Mouse (Mus musculus) right cerebral cortex, postnatal 36 days (tissue): ENCODE data around the gene Aven.

ENCODE experiments used
- DNase-seq, 2 experiments: peaks; one replicate each; pipeline ENCODE4 v3.0.0; 2022; ENCODE audit warnings: low spot score in 2 of 2, mixed read lengths in 1 of 2

Gene Aven

DNA sequence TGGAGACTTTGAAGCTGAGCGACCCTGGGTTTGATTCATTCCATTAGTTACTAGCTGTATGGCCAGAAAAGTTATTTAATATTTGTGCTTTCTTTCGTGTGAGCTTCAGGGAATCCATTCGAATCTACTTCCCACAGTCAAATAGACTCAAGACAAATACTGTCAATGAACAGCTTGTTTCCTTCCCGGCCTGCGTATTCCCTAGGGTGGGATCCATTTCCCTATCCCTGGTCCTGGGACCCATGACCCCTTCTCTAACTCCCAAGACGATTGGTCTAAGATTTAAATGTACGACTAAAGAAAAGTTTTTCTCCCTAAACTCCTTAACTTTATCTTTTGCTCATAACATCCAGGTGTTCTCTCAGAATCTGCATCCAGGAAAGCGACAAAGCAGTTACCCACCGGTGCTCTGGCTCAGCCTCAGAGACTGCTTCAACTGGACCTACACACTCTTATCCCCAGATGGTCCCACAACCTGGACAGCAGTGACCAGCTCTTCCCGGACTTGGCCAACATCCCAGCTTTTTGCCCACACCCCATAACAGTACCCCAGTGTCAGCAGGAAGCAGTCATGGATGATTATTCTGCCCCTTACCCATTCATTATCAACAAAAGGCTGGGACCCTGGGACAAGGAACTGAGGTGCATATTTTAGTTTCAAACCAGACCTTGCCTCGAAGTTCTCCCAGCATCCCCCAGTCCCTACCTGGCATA, 2.1 kb upstream of the Aven start:
- DNase-seq = no peak

DNA sequence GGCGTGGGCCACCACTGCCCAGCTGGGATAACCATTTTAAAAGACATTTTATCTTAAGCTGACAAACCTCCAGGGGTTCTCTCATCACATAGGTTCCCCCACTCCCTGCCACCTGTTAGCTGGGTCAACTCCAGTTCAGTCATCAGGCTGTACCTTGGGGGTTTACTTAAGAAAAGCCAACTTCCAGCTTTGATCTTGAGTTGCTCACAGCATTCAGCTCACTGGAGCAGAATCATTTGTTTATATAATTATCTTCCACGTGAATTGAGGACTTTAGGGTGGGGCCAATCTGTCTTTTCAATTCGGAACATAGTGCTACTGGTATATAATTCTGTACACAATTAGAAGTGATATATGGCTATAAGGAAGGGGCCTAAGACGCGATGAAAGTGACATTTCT, 1.1 kb upstream of the Aven start:
- DNase-seq = no peak

DNA sequence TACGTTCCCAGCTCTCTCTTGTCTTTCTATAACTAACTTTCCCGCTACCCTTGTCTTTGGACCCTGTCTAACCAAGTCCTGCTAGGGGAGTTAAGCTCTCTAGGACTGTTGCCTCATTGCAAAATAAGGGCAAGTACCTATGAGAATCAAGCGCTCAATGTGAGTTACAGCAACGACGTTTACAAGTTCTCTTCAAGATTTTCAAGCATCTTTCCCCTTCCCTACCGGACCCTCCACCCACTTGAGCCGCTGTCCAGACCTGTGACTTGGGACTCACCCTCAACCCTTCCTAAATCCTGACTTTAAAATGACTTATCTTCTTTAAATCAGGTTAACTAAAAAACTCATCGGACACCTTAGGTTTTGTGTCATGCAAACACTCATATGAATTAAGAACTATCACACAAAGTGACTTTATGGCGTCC, 321 bp upstream of the Aven start:
- DNase-seq = no peak

DNA sequence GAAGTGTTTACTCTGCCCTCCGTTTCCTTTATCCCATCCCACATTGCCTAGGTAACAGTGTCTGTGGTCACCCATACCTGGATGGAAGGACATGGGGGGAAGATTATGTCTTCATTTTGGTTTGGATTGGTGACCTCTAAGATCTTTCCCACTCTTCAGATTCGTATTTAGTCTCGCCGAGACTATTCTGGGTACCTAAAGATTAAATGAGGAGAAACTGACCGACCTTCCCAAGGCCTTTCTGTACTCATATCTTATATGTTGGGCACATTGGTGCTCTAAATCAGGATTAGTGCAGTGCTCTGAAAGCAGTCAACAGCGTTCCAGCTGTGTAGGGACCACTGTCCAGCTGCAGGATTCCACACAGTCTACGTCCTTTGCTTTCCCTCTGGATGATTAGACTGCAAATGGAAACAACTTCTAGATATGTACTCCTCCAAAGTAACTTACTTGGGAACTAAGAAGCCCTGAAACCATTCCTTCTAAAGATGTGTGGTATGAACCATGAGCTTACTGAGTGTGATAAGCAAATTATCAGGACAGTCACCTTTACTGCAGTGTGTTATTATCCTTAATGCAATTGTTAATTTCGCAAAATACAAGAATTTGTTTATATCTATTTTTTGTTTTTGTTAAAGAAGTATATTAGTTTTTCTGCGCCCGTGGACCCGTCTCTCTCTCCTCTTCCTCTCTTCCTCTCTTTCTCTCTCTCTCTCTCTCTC, 936 bp downstream of the Aven start:
- no peak for DNase-seq

DNA sequence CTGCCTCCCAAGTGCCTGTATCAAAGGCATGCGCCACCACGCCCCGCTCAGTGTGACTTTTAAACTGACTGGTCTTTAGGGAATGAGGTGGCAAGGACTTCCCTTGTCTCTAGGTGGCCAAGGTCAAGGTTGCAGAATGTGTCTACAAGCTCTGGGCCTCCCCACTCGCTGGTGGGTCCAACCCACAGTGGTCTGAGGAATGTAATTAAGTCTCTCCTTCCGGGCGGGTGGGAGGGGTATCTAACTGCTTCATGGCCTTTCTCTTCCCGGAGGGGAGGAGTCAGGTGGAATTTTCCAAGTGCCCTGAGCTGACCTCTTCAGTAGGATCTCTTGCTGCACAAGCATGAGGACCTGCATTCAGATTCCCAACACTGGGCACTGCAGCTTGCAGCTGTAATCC, 5.1 kb downstream of the Aven start:
- DNase-seq = no peak

DNA sequence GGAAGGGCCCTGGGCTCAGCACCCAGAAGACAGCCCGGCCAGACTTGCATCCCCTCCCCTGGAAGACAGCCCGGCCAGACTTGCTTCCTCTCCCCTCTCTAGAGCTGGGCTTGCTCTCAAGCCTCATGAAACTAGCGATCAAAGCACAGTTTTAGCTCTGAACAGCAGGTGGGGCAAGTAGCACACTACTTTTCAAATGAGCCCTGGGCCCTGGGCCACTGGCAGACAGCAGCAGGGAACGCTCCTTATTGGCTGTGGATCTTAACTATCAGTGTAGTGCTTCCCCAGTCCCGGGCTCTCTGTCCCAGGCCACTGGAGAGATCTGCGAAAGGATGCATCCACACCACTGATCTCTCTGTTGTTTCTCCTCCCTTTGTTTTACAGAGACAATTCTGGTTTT, 8.4 kb downstream of the Aven start:
- DNase-seq = peak; percentile 60 to 70

DNA sequence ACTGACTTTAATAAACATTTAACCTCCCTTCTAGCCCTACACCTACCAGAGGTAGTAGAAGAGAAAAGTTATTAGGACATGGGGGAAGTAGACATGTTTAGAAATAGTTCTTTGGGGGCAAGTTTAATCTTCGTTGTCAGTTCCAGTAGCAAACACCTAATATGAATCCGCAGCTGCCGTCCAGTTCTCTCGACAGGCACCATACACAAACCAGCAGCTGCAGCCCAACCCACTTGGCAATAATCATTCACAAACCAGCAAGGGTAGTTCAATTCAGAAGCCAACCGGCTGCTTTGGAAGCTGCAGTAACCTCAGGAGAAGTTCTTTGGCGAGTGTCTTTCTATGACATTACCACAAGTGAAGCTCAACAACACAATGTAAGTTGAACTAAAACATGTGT, 11.2 kb downstream of the Aven start:
- DNase-seq = no peak

DNA sequence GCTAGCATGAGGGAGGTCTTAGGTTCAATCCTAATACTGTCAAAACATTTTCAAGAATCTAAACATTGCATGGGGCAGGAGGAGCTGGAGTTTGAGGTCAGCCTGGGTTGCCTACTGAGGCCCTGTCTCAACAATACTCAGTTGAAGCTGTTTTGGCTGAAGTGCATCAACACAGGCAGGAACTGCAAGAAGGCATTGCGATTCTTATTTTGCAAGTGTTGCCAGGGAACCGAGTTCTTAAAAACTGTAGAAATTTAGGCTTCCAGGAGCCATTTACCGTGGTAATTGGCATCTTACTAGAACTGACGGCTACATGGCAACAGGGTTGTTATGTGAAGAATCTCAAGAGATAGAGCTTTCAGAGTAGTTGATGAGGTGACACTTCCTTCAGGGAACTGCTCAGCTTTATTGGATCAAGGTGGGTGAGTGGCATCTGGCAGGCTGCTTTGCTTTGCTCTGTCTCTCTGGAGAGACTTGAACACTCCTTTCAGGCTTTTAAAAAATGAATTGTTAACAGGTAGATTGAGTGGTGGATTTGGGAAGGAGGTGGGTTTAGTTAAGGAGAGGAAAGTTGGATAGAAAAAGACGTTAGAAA, 14.2 kb downstream of the Aven start:
- no peak for DNase-seq

DNA sequence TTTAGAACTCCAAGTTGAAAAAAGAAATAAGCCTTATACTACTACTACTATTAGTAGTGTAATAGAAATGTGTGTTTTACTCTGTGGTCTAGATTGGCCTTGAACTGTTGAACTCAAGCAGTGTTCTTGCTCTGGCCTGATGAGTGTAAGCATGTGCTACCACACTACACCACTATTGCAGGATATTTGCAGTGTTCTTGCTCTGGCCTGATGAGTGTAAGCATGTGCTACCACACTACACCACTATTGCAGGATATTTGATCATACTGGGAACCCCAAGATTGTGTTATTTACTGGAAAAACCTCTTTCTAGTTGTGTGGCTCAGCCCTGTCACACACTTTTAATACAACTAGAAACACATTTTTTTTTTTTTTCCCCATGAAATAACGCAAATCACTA, 14.7 kb downstream of the Aven start:
- no peak for DNase-seq

DNA sequence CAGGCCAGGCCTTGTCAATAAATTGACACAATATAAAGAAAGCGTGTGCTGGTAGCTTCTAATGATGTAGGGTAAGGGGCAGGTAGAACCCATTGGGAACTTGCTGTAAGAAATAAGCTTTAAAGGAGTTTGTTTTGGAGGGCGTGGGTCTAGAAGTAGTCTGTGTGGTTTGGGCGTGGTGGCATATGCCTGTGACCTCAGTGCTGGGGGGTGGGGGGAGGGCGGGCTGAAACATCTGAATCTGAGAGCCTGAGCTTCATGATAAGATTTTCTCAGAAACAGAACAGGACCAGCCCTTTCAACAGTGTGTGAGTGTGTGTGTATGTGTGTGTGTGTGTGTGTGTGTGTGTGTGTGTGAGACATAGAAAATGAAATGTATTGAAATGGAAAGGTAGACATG, 17.4 kb downstream of the Aven start:
- no peak for DNase-seq

DNA sequence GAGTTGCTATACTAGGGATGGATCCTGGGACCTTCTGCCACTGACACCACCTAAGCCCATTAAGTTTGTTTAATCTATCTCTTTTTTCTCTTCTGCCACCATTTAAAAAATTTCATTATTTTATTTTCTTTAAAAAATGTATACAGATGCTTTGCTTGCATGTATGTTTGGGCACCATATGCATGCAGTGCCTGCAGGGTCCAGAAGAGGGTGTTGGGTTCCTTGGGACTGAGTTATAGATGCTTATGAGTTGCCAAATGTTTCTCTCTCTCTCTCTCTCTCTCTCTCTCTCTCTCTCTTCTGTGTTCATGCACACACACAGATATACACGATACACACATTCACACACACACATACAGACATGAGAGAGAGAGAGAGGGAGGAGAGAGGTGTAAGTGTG, 20.3 kb downstream of the Aven start:
- no peak for DNase-seq

DNA sequence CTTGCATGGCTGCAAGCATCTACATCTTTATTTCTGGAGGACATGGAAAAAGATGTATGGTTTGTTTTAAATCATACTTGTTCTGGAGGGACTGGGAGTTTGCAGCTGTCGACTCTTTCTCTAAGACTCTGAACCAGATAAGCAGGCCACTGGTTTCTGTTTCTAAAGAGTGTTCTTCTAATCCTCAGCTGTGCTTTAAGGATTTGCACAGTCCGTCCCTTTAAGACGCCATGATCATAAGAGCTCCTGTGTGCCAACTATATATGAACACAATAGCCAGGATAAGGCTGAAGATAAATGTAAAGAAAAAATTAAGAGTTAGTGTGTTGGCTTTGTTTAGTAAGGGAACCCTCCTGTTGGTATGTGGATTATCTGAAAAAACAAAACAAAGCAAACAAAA, 24.0 kb downstream of the Aven start:
- DNase-seq = no peak

DNA sequence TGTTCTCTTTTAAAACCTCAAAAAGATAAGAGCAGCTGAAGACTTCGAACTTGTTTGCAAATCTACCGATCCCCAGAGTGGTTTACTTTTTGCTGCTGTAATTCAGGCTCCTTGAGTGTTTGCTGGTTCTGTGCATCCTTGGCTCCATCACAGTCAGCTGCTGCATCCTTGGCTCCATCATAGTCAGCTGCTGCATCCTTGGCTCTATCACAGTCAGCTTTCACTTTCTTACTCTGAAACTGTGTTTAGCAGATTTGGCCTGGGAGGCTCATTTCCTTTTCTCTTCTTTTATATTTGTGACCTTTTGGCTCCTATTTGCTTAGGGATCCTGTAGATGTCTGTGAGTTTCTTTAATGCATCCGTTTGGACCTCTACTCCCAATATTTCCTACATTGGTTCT, 24.5 kb downstream of the Aven start:
- no peak for DNase-seq

DNA sequence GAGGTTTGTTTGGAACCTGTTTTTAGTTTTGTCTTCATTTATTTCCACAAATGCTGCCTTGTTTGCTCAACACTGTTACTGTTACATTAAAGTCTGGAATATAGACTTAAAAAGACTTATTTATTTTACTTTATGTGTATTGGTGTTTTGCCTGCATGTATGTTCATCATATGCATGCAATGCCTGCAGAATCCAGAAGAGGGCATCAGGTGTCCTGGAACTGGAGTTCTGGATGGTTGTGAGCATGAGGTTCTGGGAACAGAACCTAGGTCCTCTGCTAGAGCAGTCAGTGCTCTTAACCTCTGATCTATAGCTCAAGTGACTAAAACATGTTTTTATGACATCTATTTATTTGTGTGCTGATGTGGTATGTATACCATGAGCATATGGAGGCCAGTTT, 25.8 kb downstream of the Aven start:
- no peak for DNase-seq

DNA sequence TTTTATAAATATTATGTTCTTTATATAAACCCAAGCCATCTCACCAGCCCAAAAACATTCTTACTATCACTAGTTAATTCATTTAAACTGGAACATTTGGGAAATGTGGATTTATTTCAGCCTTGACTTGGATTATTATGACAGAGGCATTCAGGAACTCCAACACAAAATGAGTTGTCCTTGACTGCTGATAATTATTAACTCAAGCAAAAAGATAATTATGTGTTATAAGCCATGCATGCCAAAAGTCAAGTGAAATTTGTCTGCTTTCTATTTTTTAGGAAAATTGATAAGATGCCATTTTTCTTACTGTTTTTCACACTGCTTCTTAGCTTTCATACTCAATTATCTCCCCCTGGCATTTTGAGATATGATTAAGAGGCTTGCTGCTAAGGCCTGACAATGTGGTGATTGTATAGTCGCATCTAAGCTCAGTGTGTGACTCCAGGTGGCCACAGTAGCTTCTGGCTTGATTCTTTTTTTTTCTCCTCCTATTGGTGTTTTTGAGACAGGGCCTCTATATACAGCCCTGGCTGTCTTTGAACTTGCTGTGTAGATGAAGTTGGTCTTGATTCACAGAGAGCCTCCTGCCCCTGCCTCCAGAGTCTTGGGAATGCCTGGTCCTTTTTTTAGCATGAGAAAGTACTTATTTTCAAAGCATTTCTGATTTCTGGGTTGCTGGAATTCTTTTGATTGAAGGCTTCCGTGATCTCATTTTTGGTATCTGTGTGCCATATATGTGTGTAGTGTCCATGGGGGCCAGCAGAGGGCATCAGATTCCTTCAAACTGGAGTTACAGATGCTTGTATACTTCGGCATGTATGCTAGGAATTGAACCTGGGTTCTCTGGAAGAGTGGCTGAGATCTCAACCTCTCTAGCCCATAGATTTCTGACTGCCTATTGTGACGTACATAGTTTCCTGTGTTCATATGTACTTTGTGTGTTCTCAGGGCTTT, 28.0 kb downstream of the Aven start:
- DNase-seq = no peak

DNA sequence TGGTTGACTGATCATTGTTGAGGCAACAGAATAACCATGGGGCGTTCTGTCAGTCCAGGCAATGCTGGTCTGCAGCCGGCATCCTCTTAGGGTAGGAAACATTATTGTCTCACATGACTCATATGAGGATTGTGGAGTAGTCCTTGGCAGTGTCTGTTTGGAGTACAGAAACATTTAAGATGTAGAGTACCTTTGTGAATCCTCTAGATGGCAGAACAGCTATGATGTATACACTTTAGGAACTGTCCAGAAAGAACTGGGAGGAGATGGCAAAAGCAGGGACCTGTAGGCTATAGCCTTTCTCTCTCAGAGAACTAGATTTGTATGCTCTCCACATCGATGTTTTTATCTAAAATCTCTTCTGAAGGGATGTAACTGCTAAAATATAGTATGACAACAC, 34.2 kb downstream of the Aven start:
- DNase-seq = no peak

DNA sequence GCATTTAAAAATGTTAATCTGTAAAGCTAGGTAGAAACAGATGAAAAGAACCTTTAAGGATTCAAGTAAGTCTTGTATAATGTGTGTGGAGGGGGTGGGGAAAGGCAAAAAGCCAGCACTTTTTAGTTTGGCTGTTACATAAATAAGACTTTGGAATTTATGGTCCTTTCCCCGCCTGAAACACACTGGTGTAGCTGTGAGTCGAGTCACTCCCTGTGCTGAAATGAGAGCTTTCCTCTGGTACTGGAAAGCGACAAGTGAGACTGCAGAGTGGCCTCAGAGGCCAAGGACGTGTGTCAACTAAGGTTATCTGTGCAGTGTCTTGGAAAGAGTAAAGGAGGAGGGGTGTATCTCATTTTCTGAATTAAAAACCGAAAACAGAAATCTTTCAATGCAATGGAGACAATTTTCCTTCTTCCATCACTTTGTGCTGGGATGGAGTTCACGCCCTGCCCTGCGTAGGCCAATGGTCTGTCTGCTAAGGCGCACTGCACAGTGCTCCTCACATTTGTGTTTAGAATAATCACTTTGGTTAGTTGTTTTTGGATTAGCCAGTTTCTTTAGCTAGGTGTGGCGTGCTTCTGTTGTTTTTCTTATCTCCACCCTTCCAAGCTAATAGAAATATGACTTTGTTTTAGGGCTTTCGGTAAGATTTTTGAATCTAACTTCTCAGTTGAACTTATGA, 40.2 kb downstream of the Aven start:
- DNase-seq = no peak

DNA sequence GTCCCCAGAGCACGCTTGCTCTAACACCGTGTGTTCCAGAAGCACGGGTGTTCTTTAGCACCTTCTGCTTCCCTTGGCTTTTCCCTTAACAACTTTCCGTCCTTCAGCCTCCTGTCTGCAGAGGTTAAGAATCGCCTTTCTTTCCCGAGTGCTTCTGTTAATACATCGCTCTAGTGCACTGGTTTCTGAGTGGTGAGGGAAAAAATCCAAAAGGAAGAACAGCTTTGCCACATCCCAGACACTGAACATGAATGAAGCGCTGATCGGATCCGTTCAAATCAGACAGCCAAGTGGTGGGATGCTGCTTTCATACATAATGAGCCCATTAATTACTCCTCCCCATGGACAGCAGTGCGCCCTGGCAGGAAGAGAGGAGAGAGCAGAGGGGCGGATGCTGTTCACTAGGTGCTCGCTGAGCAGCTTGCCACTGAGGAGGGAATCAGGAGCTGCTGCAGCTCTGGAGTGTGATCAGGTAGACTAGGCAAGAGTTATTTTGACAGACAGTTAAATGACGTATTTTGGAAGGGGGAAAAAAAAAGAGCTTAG, 42.0 kb downstream of the Aven start:
- no peak for DNase-seq

DNA sequence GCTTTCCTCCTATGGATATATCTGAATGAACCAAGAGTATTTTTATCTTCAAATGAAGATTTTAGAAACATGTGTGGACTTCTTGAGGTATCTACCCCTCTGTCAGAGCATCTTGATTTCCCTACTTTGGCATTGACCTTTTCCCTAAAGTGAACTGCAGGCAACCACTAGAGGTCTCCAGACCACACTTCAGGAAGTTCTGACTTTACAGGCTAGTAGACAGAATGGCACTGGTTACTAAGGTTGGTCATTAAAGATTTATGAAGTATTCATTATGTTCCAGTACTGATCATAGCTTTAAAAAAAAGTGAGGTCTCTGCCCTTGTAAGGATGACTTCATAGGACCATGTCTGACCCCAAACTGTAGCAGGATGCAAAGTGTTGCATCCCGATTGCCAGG, 46.0 kb downstream of the Aven start:
- DNase-seq = no peak

DNA sequence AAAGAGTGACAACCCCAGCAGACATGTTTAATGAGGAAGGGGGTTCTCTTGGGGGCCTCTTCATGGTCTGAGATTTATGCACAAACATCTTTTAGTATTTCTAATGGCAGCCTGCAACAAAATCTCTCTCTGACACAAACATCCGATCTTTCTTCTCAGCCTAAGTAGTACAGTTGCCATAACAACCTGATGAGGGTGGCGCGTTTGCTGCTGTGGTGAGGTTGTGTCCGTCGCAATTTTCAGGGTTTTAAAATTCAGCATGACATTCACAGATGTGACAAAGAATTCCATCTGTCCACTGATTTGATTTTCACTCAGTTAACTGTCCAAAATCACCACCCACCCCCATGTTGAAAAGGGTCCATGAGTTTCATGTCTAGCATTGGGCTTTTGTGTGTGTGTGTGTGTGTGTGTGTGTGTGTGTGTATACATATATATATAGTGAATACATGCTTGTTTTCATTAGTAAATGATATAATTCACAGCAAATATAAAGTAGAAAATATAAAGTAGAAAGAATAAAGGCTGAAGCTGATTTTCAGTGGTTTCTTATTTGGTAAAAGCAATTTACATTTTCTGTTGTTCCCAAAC, 49.0 kb downstream of the Aven start:
- peak; percentile 20 to 32 for DNase-seq

DNA sequence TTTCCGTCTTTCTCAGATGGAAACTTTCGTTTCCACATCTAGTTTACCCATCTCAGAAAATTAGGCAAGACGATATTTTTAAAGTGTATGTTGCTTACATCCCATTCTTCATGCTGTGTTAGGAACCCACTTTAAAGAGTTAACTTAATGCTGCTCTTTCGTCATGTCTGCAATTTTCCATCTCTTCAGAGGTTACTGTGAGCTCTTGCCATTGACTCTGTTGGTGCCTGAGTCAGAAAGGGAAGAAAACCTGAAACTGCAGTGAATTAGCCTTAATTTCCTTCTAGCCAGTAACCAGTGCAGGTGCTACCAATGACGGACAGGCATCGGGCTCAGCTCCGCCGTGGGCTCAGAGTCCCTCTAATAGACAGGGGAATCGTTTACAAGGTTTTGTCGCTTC, 63.8 kb downstream of the Aven start:
- no peak for DNase-seq
